24 mouse cellular contexts compared by ENCODE assay signal in the genomic region with DNA sequence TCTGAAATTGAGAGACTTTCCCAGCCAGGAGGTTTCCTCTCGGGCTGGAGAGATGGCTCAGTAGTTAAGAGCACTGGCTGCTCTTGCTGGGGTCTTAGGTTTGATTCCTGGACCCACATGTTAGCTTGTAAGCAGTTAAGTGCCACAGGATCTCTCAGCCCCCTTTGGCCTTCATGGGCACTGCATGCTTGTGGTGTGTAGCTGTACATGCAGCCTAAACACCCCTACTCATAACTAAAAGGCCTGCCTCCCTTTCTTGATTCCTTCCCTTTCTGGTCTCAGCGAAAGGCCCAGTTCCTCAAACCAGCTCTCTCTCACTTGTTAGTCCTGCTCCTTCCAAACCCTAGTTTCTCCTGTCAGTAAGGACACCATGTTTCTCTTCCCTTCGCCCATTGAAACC. TPM values are rescaled to one million over a fixed set of nuclear protein-coding genes. Genes with fewer than 3 reads are reported as not detected.
DNase-seq lines count a peak whose midpoint lies in the region; ATAC-seq and TF ChIP-seq lines count a peak whose summit lies in the region.
"Had no signal": no experiment of that assay in that cellular context is flagged by ENCODE, and none has a peak within 500 bp of the region (broad histone marks: within the 10 kb centered on the region; RNA-seq: fewer than 3 reads in every experiment).

No protein-coding gene starts in this region.

- 97% methylated on average over 3 of the region's 3 CpGs for WGBS in hindbrain, postnatal 0 days
- WGBS in hindbrain, embryonic 14.5 days: 98% methylated on average over 3 of the region's 3 CpGs
- WGBS in neural tube, embryonic 11.5 days: 87% methylated on average over 3 of the region's 3 CpGs
- 88% methylated on average over 3 of the region's 3 CpGs for WGBS in stomach, postnatal 0 days

- no peak overlapping the region for H3K4me3 ChIP-seq in hindbrain, postnatal 0 days (ENCODE audit: low read length)
- no peak overlapping the region for H3K4me3 ChIP-seq in hindbrain, embryonic 14.5 days (replicated peaks; ENCODE audit: low read length)
- H3K4me3 ChIP-seq in neural tube, embryonic 11.5 days (ENCODE audit: low read depth, low read length): no peak overlapping the region
- H3K4me3 ChIP-seq in stomach, postnatal 0 days (ENCODE audit: low read depth, low read length): no peak overlapping the region
- H3K4me3 ChIP-seq: embryonic facial prominence, embryonic 12.5 days; erythroblast, embryonic 14.5 days; forebrain, embryonic 15.5 days; heart, embryonic 12.5 days; hindbrain, embryonic 15.5 days; limb, embryonic 13.5 days; neural tube, embryonic 13.5 days had no signal

- H3K9me3 ChIP-seq in hindbrain, postnatal 0 days (ENCODE audit: low read length): no peaks in the 10 kb centered on the region
- no peaks in the 10 kb centered on the region for H3K9me3 ChIP-seq in hindbrain, embryonic 14.5 days (ENCODE audit: control insufficient read depth, low read length)
- no peaks in the 10 kb centered on the region for H3K9me3 ChIP-seq in neural tube, embryonic 11.5 days (ENCODE audit: control insufficient read depth, low read length)
- H3K9me3 ChIP-seq in stomach, postnatal 0 days (ENCODE audit: control insufficient read depth, low read length): no peaks in the 10 kb centered on the region
- H3K9me3 ChIP-seq: embryonic facial prominence, embryonic 12.5 days; forebrain, embryonic 15.5 days; heart, embryonic 12.5 days; hindbrain, embryonic 15.5 days; limb, embryonic 13.5 days; neural tube, embryonic 13.5 days had no signal

- no peaks in the 10 kb centered on the region for H3K27me3 ChIP-seq in hindbrain, postnatal 0 days (ENCODE audit: insufficient read depth, low read length)
- H3K27me3 ChIP-seq in hindbrain, embryonic 14.5 days (ENCODE audit: control insufficient read depth, insufficient read depth, low read length): no peaks in the 10 kb centered on the region
- H3K27me3 ChIP-seq in neural tube, embryonic 11.5 days (ENCODE audit: control insufficient read depth, insufficient read depth, low read length): no peaks in the 10 kb centered on the region
- no peaks in the 10 kb centered on the region for H3K27me3 ChIP-seq in stomach, postnatal 0 days (ENCODE audit: control insufficient read depth, insufficient read depth, low read length)
- H3K27me3 ChIP-seq: embryonic facial prominence, embryonic 12.5 days; forebrain, embryonic 15.5 days; heart, embryonic 12.5 days; hindbrain, embryonic 15.5 days; limb, embryonic 13.5 days; neural tube, embryonic 13.5 days had no signal

- no peak for TF ChIP-seq EP300 in stomach, postnatal 0 days (optimal IDR thresholded peaks at IDR 0.05)

- no peak for DNase-seq in hindbrain, postnatal 0 days (ENCODE audit: low spot score)
- DNase-seq in hindbrain, embryonic 14.5 days (ENCODE audit: low spot score): no peak
- DNase-seq in neural tube, embryonic 11.5 days (ENCODE audit: low spot score): peak; percentile 21
- no peak for DNase-seq in neural tube, embryonic 10.5 days (ENCODE audit: extremely low spot score, low spot score)
- DNase-seq in ZHBTc4 (ENCODE audit: low read depth, low spot score): peak; percentile 22
- no peak for DNase-seq in stomach, postnatal 0 days (ENCODE audit: low spot score)
- no peak for DNase-seq in adrenal gland, adult 18-20 months (ENCODE audit: low spot score in 2 of 2)
- DNase-seq: cerebellum, adult 9-10 months; gastrocnemius, postnatal 36 days; heart, postnatal 36 days; layer of hippocampus, postnatal 36 days; lung, postnatal 14 days; thymus, adult 18-20 months had no signal

- peaks cover 9% of the 10 kb centered on the region for H3K4me1 ChIP-seq in hindbrain, postnatal 0 days (ENCODE audit: insufficient read depth, low read length)
- H3K4me1 ChIP-seq in hindbrain, embryonic 14.5 days (replicated peaks; ENCODE audit: control insufficient read depth, insufficient read depth, low read length): peaks cover 23% of the 10 kb centered on the region
- no peaks in the 10 kb centered on the region for H3K4me1 ChIP-seq in neural tube, embryonic 11.5 days (ENCODE audit: control insufficient read depth, insufficient read depth, low read length)
- no peaks in the 10 kb centered on the region for H3K4me1 ChIP-seq in stomach, postnatal 0 days (replicated peaks; ENCODE audit: control insufficient read depth, insufficient read depth)
- H3K4me1 ChIP-seq: limb, embryonic 13.5 days had no signal

- no peak overlapping the region for H3K27ac ChIP-seq in hindbrain, postnatal 0 days
- H3K27ac ChIP-seq in hindbrain, embryonic 14.5 days: no peak overlapping the region
- no peak overlapping the region for H3K27ac ChIP-seq in neural tube, embryonic 11.5 days (ENCODE audit: low read depth, low read length)
- H3K27ac ChIP-seq in stomach, postnatal 0 days (replicated peaks): no peak overlapping the region
- H3K27ac ChIP-seq: embryonic facial prominence, embryonic 12.5 days; forebrain, embryonic 15.5 days; hindbrain, embryonic 15.5 days; limb, embryonic 13.5 days; liver, embryonic 14.5 days; neural tube, embryonic 13.5 days had no signal

- peaks cover 8% of the 10 kb centered on the region; the same call in 1 of the 2 replicates for H3K36me3 ChIP-seq in hindbrain, postnatal 0 days (ENCODE audit: insufficient read depth, low read length)
- peaks cover 33% of the 10 kb centered on the region for H3K36me3 ChIP-seq in hindbrain, embryonic 14.5 days (replicated peaks; ENCODE audit: control insufficient read depth, insufficient read depth)
- H3K36me3 ChIP-seq in neural tube, embryonic 11.5 days (ENCODE audit: control insufficient read depth, insufficient read depth, low read length): no peaks in the 10 kb centered on the region
- H3K36me3 ChIP-seq in stomach, postnatal 0 days (ENCODE audit: control insufficient read depth, insufficient read depth, low read length): peaks cover 3% of the 10 kb centered on the region; the same call in 1 of the 2 replicates

- H3K9ac ChIP-seq in hindbrain, postnatal 0 days (replicated peaks; ENCODE audit: low read length): no peak overlapping the region
- H3K9ac ChIP-seq in hindbrain, embryonic 14.5 days: no peak overlapping the region
- H3K9ac ChIP-seq in neural tube, embryonic 11.5 days (ENCODE audit: low read length): no peak overlapping the region
- H3K9ac ChIP-seq in stomach, postnatal 0 days (ENCODE audit: low read length): no peak overlapping the region
- H3K9ac ChIP-seq: embryonic facial prominence, embryonic 12.5 days; forebrain, embryonic 15.5 days; heart, embryonic 12.5 days; hindbrain, embryonic 15.5 days; limb, embryonic 13.5 days; liver, embryonic 14.5 days; neural tube, embryonic 13.5 days had no signal

- no peak overlapping the region for H3K4me2 ChIP-seq in hindbrain, postnatal 0 days (ENCODE audit: low read depth, low read length)
- H3K4me2 ChIP-seq in hindbrain, embryonic 14.5 days (replicated peaks): no peak overlapping the region
- H3K4me2 ChIP-seq in neural tube, embryonic 11.5 days (ENCODE audit: low read depth): no peak overlapping the region
- H3K4me2 ChIP-seq in stomach, postnatal 0 days (replicated peaks; ENCODE audit: low read depth): no peak overlapping the region
- H3K4me2 ChIP-seq: embryonic facial prominence, embryonic 12.5 days; forebrain, embryonic 15.5 days; heart, embryonic 12.5 days; hindbrain, embryonic 15.5 days; limb, embryonic 13.5 days; neural tube, embryonic 13.5 days had no signal

- ATAC-seq in hindbrain, postnatal 0 days: no peak
- ATAC-seq in hindbrain, embryonic 14.5 days (ENCODE audit: low FRiP score): no peak
- no peak for ATAC-seq in neural tube, embryonic 11.5 days (ENCODE audit: insufficient read depth, low FRiP score, low TSS enrichment)
- no peak for ATAC-seq in stomach, postnatal 0 days (ENCODE audit: low FRiP score, low TSS enrichment)
- no peak for ATAC-seq in cerebellum, adult (ENCODE audit: insufficient number of reproducible peaks, low FRiP score, low TSS enrichment)
- ATAC-seq: forebrain, embryonic 15.5 days; intestine, postnatal 0 days; midbrain, embryonic 16.5 days had no signal

- peak; percentile 25; the same call in 1 of the 2 replicates for TF ChIP-seq CTCF in hindbrain, postnatal 0 days (IDR thresholded peaks at IDR 0.05; ENCODE audit: low read depth)
- TF ChIP-seq CTCF in stomach, postnatal 0 days (IDR thresholded peaks at IDR 0.05; ENCODE audit: low read depth): peak; percentile 9; the same call in 1 of the 2 replicates

RNA-seq across cellular contexts. Expression of a gene that starts 4.8 kb away (rescaled TPM):
- total RNA-seq in hindbrain, postnatal 0 days (2014; rRNA removed): 26.8 and 29.2 TPM in 2 replicates
- 14.5 and 15.0 TPM in 2 replicates for polyA plus RNA-seq in hindbrain, postnatal 0 days (2015; fragmentation: Nextera tagmentation; extraction: Ambion mirVana)
- polyA plus RNA-seq in hindbrain, embryonic 14.5 days (2014; fragmentation: Nextera tagmentation; extraction: Ambion mirVana): 26.2 and 28.2 TPM in 2 replicates
- polyA plus RNA-seq in neural tube, embryonic 11.5 days (2014; fragmentation: Nextera tagmentation; extraction: Ambion mirVana): 18.6 and 20.1 TPM in 2 replicates
- 7.2 TPM in 2 replicates for polyA plus RNA-seq in stomach, postnatal 0 days (2015; fragmentation: Nextera tagmentation; extraction: Ambion mirVana)
- total RNA-seq in adrenal gland, adult 18-20 months (2021): 10 to 100 TPM; 43.0 to 49.4 TPM

RNA-seq across cellular contexts. Expression of a gene that starts 27.2 kb away (rescaled TPM):
- total RNA-seq in hindbrain, postnatal 0 days (2014; rRNA removed): 14.5 and 17.9 TPM in 2 replicates
- 19.2 and 20.2 TPM in 2 replicates for polyA plus RNA-seq in hindbrain, postnatal 0 days (2015; fragmentation: Nextera tagmentation; extraction: Ambion mirVana)
- polyA plus RNA-seq in hindbrain, embryonic 14.5 days (2014; fragmentation: Nextera tagmentation; extraction: Ambion mirVana): 21.9 and 25.3 TPM in 2 replicates
- 45.6 and 48.3 TPM in 2 replicates for polyA plus RNA-seq in neural tube, embryonic 11.5 days (2014; fragmentation: Nextera tagmentation; extraction: Ambion mirVana)
- 15.1 and 15.3 TPM in 2 replicates for polyA plus RNA-seq in stomach, postnatal 0 days (2015; fragmentation: Nextera tagmentation; extraction: Ambion mirVana)
- total RNA-seq in adrenal gland, adult 18-20 months (2021): 10 to 100 TPM; 19.8 TPM

Comparison
In these comparisons a context has a peak if more than half of its experiments do, and no peak if none do; other contexts are left out.
1. DNase-seq: peak in neural tube, embryonic 11.5 days (single experiment) and ZHBTc4 (single experiment); none in hindbrain, postnatal 0 days (single experiment), hindbrain, embryonic 14.5 days (single experiment), neural tube, embryonic 10.5 days (single experiment), stomach, postnatal 0 days (single experiment) and adrenal gland, adult 18-20 months (0 of 2).